Mouse (Mus musculus) small intestine, adult 2 months (tissue): ENCODE data around the gene Slc1a2.
A peak's percentile ranks its signal among the peaks of the same experiment; 100 is the strongest.

Experiments
- CTCF ChIP-seq: fragments of 200-500 bp; IDR thresholded peaks from 2 replicates; pipeline ENCODE4 v1.5.1; 2012; ENCODE audit warnings: low read depth, mild to moderate bottlenecking, control low read depth, inconsistent platforms, low read length, moderate library complexity, mixed read lengths; ENCODE audit not compliant: insufficient replicate concordance, insufficient read length; ENCODE audit errors: extremely low read depth
- POLR2A ChIP-seq: fragments of 200-500 bp; IDR thresholded peaks from 2 replicates; pipeline ENCODE4 v1.6.1; 2012; ENCODE audit warnings: low read depth, mild to moderate bottlenecking, control low read depth, inconsistent platforms, low read length, moderate library complexity

DNA sequence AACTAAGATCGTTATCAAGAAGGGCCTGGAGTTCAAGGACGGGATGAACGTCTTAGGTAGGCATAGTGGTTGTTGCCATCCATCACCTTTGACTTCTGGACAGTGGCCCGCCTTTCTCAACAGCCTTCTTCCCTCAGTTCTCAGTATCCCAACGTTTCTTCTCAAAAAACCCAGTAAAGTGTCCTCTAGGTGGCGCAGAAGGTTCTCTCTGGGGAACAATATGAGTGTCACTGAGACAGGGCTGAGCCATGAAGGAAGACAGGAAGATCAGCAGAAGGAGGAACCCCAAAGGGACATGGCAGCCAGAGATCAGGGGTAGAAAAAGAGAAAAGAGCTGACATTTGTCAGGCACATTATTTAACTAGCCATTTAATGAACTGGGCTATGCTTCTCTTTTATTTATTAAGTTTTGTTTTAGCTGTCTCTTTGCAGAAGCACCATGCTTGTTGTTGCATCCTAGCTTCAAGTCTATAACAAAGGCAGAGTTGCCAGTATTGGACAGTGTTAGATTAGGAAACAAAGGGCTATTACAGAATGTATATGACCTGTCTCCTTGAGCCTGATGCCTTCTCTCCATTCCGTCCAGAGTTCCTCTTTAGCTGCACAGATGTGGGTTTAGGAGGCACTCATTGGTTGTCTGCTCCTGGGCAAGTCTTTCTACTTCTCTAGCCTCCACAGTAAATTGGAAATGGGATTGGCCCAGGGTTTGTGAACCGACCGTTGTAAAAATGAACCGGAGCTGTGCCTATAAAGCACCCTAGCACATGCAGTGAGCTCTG is 85.6 kb downstream of the Slc1a2 start:
- TF ChIP-seq CTCF (peak; percentile 63; the same call in 1 of the 2 replicates), POLR2A (no peak)
